Mouse (Mus musculus) myocyte (in vitro differentiated cells): Measurements from ENCODE around the gene Pramef8.

Source experiments
- CEBPB ChIP-seq: IDR thresholded peaks from 2 replicates; pipeline ENCODE4 v1.6.1; 2011; ENCODE audit warnings: mild to moderate bottlenecking, moderate library complexity; ENCODE audit not compliant: poor library complexity, insufficient read depth, severe bottlenecking
- E2F4 ChIP-seq: IDR thresholded peaks from one replicate; pipeline ENCODE4 v1.6.1; 2011; ENCODE audit warnings: mild to moderate bottlenecking, control low read depth, moderate library complexity; ENCODE audit not compliant: insufficient read depth
- MAX ChIP-seq: IDR thresholded peaks from one replicate; pipeline ENCODE4 v1.6.1; 2011; ENCODE audit warnings: low read depth, mild to moderate bottlenecking, control low read depth
- MYOG ChIP-seq, 3 experiments: IDR thresholded peaks; one replicate each; pipeline ENCODE4 v1.6.1; 2011; ENCODE audit warnings: control low read depth in 2 of 3, low read depth in 2 of 3, mild to moderate bottlenecking in 2 of 3; ENCODE audit not compliant: insufficient read length in 2 of 3, control insufficient read depth in 1 of 3, insufficient read depth in 1 of 3
- POLR2A ChIP-seq: IDR thresholded peaks from one replicate; pipeline ENCODE4 v1.6.1; 2011; ENCODE audit warnings: low read depth, mild to moderate bottlenecking, control low read depth, moderate library complexity; ENCODE audit not compliant: insufficient read length
- POLR2AphosphoS2 ChIP-seq: IDR thresholded peaks from one replicate; pipeline ENCODE4 v1.6.1; 2011; ENCODE audit warnings: low read depth, control low read depth; ENCODE audit not compliant: insufficient read length
- REST ChIP-seq: IDR thresholded peaks from one replicate; pipeline ENCODE4 v1.6.1; 2011; ENCODE audit warnings: mild to moderate bottlenecking, control low read depth, moderate library complexity; ENCODE audit not compliant: insufficient read depth, insufficient read length
- SRF ChIP-seq: IDR thresholded peaks from one replicate; pipeline ENCODE4 v1.6.1; 2011; ENCODE audit warnings: low read depth; ENCODE audit not compliant: control insufficient read depth, insufficient read length
- TCF12 ChIP-seq: IDR thresholded peaks from one replicate; pipeline ENCODE4 v1.6.1; 2011; ENCODE audit warnings: mild to moderate bottlenecking, control low read depth; ENCODE audit not compliant: poor library complexity, insufficient read depth, severe bottlenecking
- USF1 ChIP-seq: IDR thresholded peaks from one replicate; pipeline ENCODE4 v1.6.1; 2011; ENCODE audit warnings: low read depth, mild to moderate bottlenecking, control low read depth, moderate library complexity

GRCm38 (mm10) chr4:143450224-143450623, 38.0 kb downstream of the Pramef8 start, which contains the start of gene Oog4:
- no peak for TF ChIP-seq POLR2A
- TF ChIP-seq USF1, result no peak
- no peak for TF ChIP-seq REST
- no peak for TF ChIP-seq E2F4
- TF ChIP-seq POLR2AphosphoS2, result no peak
- TF ChIP-seq TCF12, result no peak
- TF ChIP-seq MYOG (IDR thresholded peaks at IDR 0.05; ENCODE audit: control insufficient read depth in 1 of 3, insufficient read depth in 1 of 3, insufficient read length in 2 of 3, low read depth in 2 of 3), result no peak
- TF ChIP-seq MAX, result no peak
- TF ChIP-seq SRF, result no peak
- TF ChIP-seq CEBPB, result no peak
